Mouse (Mus musculus): ENCODE data around the gene Ankrd40. TPM values are rescaled to one million over a fixed set of nuclear protein-coding genes. Genes with fewer than 3 reads are reported as not detected.

The Ankrd40 gene
- polyA plus RNA-seq, 1 experiment from 2014 or later = 24.1 TPM

DNA sequence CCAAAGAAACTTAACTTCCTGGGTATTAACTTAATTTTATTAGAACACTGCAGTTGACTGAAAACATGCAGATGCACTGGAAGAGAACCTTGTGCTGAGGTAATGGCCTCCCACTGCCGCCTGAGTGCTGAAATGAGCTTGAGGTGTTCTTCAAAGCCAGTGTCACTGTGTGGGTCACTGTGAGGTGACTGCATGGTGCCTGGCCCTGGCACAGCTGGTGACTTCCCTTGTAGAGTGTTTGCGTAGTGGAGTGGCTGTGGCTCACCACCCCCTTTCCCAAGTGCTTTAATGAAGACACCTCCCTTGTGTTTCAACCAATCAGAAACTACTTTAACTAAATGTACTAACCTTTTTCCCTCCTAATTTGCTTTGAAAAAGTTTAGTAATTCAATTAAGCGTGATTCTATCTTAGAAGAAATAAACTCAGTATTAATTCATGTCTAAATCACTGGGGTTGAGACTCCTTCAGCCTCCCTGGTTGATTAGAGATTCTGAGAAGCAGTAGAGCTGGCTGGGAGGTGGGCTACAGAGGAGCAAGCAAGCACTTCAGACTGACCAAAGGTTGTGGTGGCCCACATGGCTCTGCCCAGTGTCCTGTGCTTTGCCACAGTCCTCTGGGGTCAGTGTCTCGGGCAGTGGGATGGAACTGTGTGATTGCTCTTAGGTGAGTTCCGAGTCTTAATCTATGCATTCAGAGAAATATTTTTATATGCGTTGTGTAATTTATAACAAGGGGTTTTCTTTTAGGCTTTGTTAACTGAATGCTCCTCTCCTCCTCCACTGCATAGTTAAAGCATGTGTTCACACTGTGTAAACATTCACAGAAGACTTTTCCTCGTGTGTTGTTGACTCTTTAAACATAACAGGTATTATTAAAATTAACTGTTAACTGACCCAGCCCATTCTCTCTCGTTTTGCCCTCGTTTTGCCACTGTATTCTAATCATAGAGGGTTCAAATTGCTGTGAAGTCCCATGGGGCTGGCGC lies 13.4 kb downstream of the Ankrd40 start:
- Histone ChIP-seq H3K4me2 (ENCODE audit: low read depth, low read length, severe bottlenecking) (no peak overlapping the region), H3K9me3 (ENCODE audit: control insufficient read depth, low read length) (no peaks in the 10 kb centered on the region), H3K4me1 (replicated peaks; ENCODE audit: control insufficient read depth, insufficient read depth, low read length) (peaks cover 18% of the 10 kb centered on the region; the same call in 1 of the 2 replicates), H3K4me3 (ENCODE audit: low read depth, low read length) (no peak overlapping the region), H3K9ac (ENCODE audit: low read length) (no peak overlapping the region), H3K36me3 (ENCODE audit: control insufficient read depth, insufficient read depth, low read length) (peaks cover 3% of the 10 kb centered on the region; the same call in 1 of the 2 replicates), H3K27me3 (ENCODE audit: control insufficient read depth, insufficient read depth, low read length) (no peaks in the 10 kb centered on the region), H3K27ac (ENCODE audit: low read depth, low read length) (peak overlapping the region; percentile 55; the same call in 1 of the 2 replicates)
- ATAC-seq (replicated peaks; ENCODE audit: low FRiP score) (no peak), DNase-seq (ENCODE audit: low spot score) (no peak)
- WGBS = 68% methylated on average over 10 of the region's 10 CpGs

GRCm38 (mm10) chr11:94342114-94342905 lies 14.5 kb downstream of the Ankrd40 start:
- DNase-seq (ENCODE audit: low spot score) = no peak
- H3K4me1 ChIP-seq (replicated peaks; ENCODE audit: control insufficient read depth, insufficient read depth, low read length) = peaks cover 18% of the 10 kb centered on the region; the same call in 1 of the 2 replicates
- H3K9me3 ChIP-seq (ENCODE audit: control insufficient read depth, low read length) = no peaks in the 10 kb centered on the region
- H3K4me2 ChIP-seq (ENCODE audit: low read depth, low read length, severe bottlenecking) = no peak overlapping the region
- ATAC-seq (replicated peaks; ENCODE audit: low FRiP score) = 0 out of 2 replicates have a peak, but pooled peaks have one; percentile 11
- 28% methylated on average over 13 of the region's 13 CpGs for WGBS
- peak overlapping the region; percentile 55; the same call in 1 of the 2 replicates for H3K27ac ChIP-seq (ENCODE audit: low read depth, low read length)
- no peak overlapping the region for H3K4me3 ChIP-seq (ENCODE audit: low read depth, low read length)
- H3K27me3 ChIP-seq (ENCODE audit: control insufficient read depth, insufficient read depth, low read length) = no peaks in the 10 kb centered on the region
- peak overlapping the region; percentile 32 for H3K9ac ChIP-seq (ENCODE audit: low read length)
- peaks cover 3% of the 10 kb centered on the region; the same call in 1 of the 2 replicates for H3K36me3 ChIP-seq (ENCODE audit: control insufficient read depth, insufficient read depth, low read length)

- Histone ChIP-seq H3K4me1 (replicated peaks; ENCODE audit: control insufficient read depth, insufficient read depth, low read length) (peaks cover 18% of the 10 kb centered on the region; the same call in 1 of the 2 replicates), H3K9me3 (ENCODE audit: control insufficient read depth, low read length) (no peaks in the 10 kb centered on the region), H3K4me3 (ENCODE audit: low read depth, low read length) (no peak overlapping the region), H3K4me2 (ENCODE audit: low read depth, low read length, severe bottlenecking) (no peak overlapping the region), H3K36me3 (ENCODE audit: control insufficient read depth, insufficient read depth, low read length) (no peaks in the 10 kb centered on the region; the same call in 1 of the 2 replicates), H3K27me3 (ENCODE audit: control insufficient read depth, insufficient read depth, low read length) (no peaks in the 10 kb centered on the region), H3K9ac (ENCODE audit: low read length) (peak overlapping the region; percentile 23; the same call in 1 of the 2 replicates), H3K27ac (ENCODE audit: low read depth, low read length) (peak overlapping the region; percentile 37)
- 12% methylated on average over 5 of the region's 5 CpGs for WGBS
- ATAC-seq (replicated peaks; ENCODE audit: low FRiP score) = peak; percentile 23
- DNase-seq (ENCODE audit: low spot score) = no peak
Observed at GRCm38 (mm10) chr11:94343955-94344358, 16.2 kb downstream of the Ankrd40 start.

GRCm38 (mm10) chr11:94344470-94344869 lies 16.7 kb downstream of the Ankrd40 start:
- Histone ChIP-seq H3K9me3 (ENCODE audit: control insufficient read depth, low read length) (no peaks in the 10 kb centered on the region), H3K4me3 (ENCODE audit: low read depth, low read length) (no peak overlapping the region), H3K27me3 (ENCODE audit: control insufficient read depth, insufficient read depth, low read length) (no peaks in the 10 kb centered on the region), H3K4me2 (ENCODE audit: low read depth, low read length, severe bottlenecking) (no peak overlapping the region), H3K4me1 (replicated peaks; ENCODE audit: control insufficient read depth, insufficient read depth, low read length) (peaks cover 18% of the 10 kb centered on the region; the same call in 1 of the 2 replicates), H3K9ac (ENCODE audit: low read length) (no peak overlapping the region), H3K36me3 (ENCODE audit: control insufficient read depth, insufficient read depth, low read length) (no peaks in the 10 kb centered on the region), H3K27ac (ENCODE audit: low read depth, low read length) (peak overlapping the region; percentile 37; the same call in 1 of the 2 replicates)
- DNase-seq (ENCODE audit: low spot score) (no peak), ATAC-seq (replicated peaks; ENCODE audit: low FRiP score) (no peak)
- WGBS = 47% methylated on average over 1 of the region's 1 CpGs

DNA sequence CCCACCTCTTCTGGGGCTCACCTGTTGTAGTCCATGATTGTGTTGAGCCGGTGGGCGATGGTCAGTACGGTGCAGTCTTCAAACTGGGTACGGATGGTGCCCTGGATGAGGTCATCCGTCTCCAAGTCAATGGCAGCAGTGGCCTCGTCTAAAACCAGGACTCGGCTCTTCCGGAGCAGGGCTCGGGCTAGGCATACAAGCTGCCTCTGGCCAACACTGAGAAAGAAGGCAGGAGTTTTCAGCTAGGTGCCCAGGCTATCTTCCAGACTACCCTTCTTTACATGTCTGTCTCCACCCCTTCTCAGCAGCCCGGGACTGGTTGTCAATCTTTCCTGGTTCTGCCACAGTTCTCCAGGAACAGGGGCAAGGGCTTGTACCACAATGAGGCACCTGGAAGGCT lies 18.1 kb downstream of the Ankrd40 start:
- peaks cover 16% of the 10 kb centered on the region; the same call in 1 of the 2 replicates for H3K4me1 ChIP-seq (replicated peaks; ENCODE audit: control insufficient read depth, insufficient read depth, low read length)
- H3K27me3 ChIP-seq (ENCODE audit: control insufficient read depth, insufficient read depth, low read length) = no peaks in the 10 kb centered on the region
- no peak overlapping the region for H3K9ac ChIP-seq (ENCODE audit: low read length)
- DNase-seq (ENCODE audit: low spot score) = no peak
- WGBS = 89% methylated on average over 10 of the region's 10 CpGs
- no peaks in the 10 kb centered on the region for H3K36me3 ChIP-seq (ENCODE audit: control insufficient read depth, insufficient read depth, low read length)
- H3K9me3 ChIP-seq (ENCODE audit: control insufficient read depth, low read length) = no peaks in the 10 kb centered on the region
- H3K27ac ChIP-seq (ENCODE audit: low read depth, low read length) = no peak overlapping the region
- ATAC-seq (replicated peaks; ENCODE audit: low FRiP score) = no peak
- no peak overlapping the region for H3K4me3 ChIP-seq (ENCODE audit: low read depth, low read length)
- H3K4me2 ChIP-seq (ENCODE audit: low read depth, low read length, severe bottlenecking) = no peak overlapping the region

GRCm38 (mm10) chr11:94346611-94347010 lies 18.8 kb downstream of the Ankrd40 start:
- H3K36me3 ChIP-seq (ENCODE audit: control insufficient read depth, insufficient read depth, low read length) = no peaks in the 10 kb centered on the region
- 71% methylated on average over 3 of the region's 3 CpGs for WGBS
- no peaks in the 10 kb centered on the region for H3K9me3 ChIP-seq (ENCODE audit: control insufficient read depth, low read length)
- H3K4me1 ChIP-seq (replicated peaks; ENCODE audit: control insufficient read depth, insufficient read depth, low read length) = peaks cover 16% of the 10 kb centered on the region; the same call in 1 of the 2 replicates
- H3K9ac ChIP-seq (ENCODE audit: low read length) = no peak overlapping the region
- ATAC-seq (replicated peaks; ENCODE audit: low FRiP score) (no peak), DNase-seq (ENCODE audit: low spot score) (no peak)
- H3K27ac ChIP-seq (ENCODE audit: low read depth, low read length) = no peak overlapping the region
- no peak overlapping the region for H3K4me2 ChIP-seq (ENCODE audit: low read depth, low read length, severe bottlenecking)
- H3K27me3 ChIP-seq (ENCODE audit: control insufficient read depth, insufficient read depth, low read length) = no peaks in the 10 kb centered on the region
- H3K4me3 ChIP-seq (ENCODE audit: low read depth, low read length) = no peak overlapping the region

GRCm38 (mm10) chr11:94347063-94347575 lies 19.3 kb downstream of the Ankrd40 start:
- H3K4me1 ChIP-seq (replicated peaks; ENCODE audit: control insufficient read depth, insufficient read depth, low read length) = peaks cover 12% of the 10 kb centered on the region; the same call in 1 of the 2 replicates
- WGBS = 88% methylated on average over 7 of the region's 7 CpGs
- no peaks in the 10 kb centered on the region for H3K9me3 ChIP-seq (ENCODE audit: control insufficient read depth, low read length)
- no peak overlapping the region for H3K9ac ChIP-seq (ENCODE audit: low read length)
- H3K4me2 ChIP-seq (ENCODE audit: low read depth, low read length, severe bottlenecking) = no peak overlapping the region
- ATAC-seq (replicated peaks; ENCODE audit: low FRiP score) (no peak), DNase-seq (ENCODE audit: low spot score) (no peak)
- H3K36me3 ChIP-seq (ENCODE audit: control insufficient read depth, insufficient read depth, low read length) = no peaks in the 10 kb centered on the region
- H3K4me3 ChIP-seq (ENCODE audit: low read depth, low read length) = no peak overlapping the region
- H3K27me3 ChIP-seq (ENCODE audit: control insufficient read depth, insufficient read depth, low read length) = no peaks in the 10 kb centered on the region
- no peak overlapping the region for H3K27ac ChIP-seq (ENCODE audit: low read depth, low read length)

- H3K27me3 ChIP-seq (ENCODE audit: control insufficient read depth, insufficient read depth, low read length) = no peaks in the 10 kb centered on the region
Observed at GRCm38 (mm10) chr11:94349839-94350238, 22.0 kb downstream of the Ankrd40 start.

More at GRCm38 (mm10) chr11:94349839-94350238, 22.0 kb downstream of the Ankrd40 start:
- H3K4me1 ChIP-seq (replicated peaks; ENCODE audit: control insufficient read depth, insufficient read depth, low read length) = 0 out of 2 replicates have a peak, but pooled peaks cover 2% of the 10 kb centered on the region
- H3K4me2 ChIP-seq (ENCODE audit: low read depth, low read length, severe bottlenecking) = no peak overlapping the region
- H3K9ac ChIP-seq (ENCODE audit: low read length) = no peak overlapping the region
- no peaks in the 10 kb centered on the region for H3K36me3 ChIP-seq (ENCODE audit: control insufficient read depth, insufficient read depth, low read length)
- no peak for ATAC-seq (replicated peaks; ENCODE audit: low FRiP score)
- DNase-seq (ENCODE audit: low spot score) = no peak
- no peak overlapping the region for H3K4me3 ChIP-seq (ENCODE audit: low read depth, low read length)
- H3K9me3 ChIP-seq (ENCODE audit: control insufficient read depth, low read length) = no peaks in the 10 kb centered on the region
- H3K27ac ChIP-seq (ENCODE audit: low read depth, low read length) = no peak overlapping the region
- 79% methylated on average over 2 of the region's 2 CpGs for WGBS

All from forebrain, embryonic 11.5 days (tissue).